Mouse (Mus musculus) MEL (cell line): ENCODE results near the gene Vac14. TPM values are rescaled to one million over a fixed set of nuclear protein-coding genes. Genes with fewer than 3 reads are reported as not detected.

Experiments used
- DNase-seq: peaks from one replicate; pipeline ENCODE4 v3.0.0; 2011; ENCODE audit warnings: low read depth, low spot score
- H3K27ac ChIP-seq: 2 replicates; pipeline ENCODE4 v1.5.1; 2012; ENCODE audit warnings: low read depth, mild to moderate bottlenecking, control low read depth, low read length, moderate library complexity; ENCODE audit not compliant: control insufficient read depth
- H3K27me3 ChIP-seq, 2 experiments: fragments of 150-350 bp in 1 of 2; sonication (generic) in 1 of 2; 2 replicates each; pipeline ENCODE4 v1.6.1; 2012; ENCODE audit warnings: low read length in 2 of 2, mild to moderate bottlenecking in 2 of 2, improper control_type of control experiment in 1 of 2, moderate library complexity in 1 of 2; ENCODE audit not compliant: insufficient read depth in 2 of 2, control insufficient read depth in 1 of 2
- H3K36me3 ChIP-seq, 2 experiments: 2 replicates each; pipeline ENCODE4 v1.6.1; 2012 to 2014; ENCODE audit warnings: low read length in 2 of 2, improper control_type of control experiment in 1 of 2, inconsistent platforms in 1 of 2, mild to moderate bottlenecking in 1 of 2; ENCODE audit not compliant: insufficient read depth in 2 of 2, control insufficient read depth in 1 of 2
- H3K4me1 ChIP-seq, 2 experiments: fragments of 150-350 bp in 1 of 2; sonication (generic) in 1 of 2; 2 replicates each; pipeline ENCODE4 v1.6.1; 2012; ENCODE audit warnings: low read length in 2 of 2, improper control_type of control experiment in 1 of 2, mild to moderate bottlenecking in 1 of 2; ENCODE audit not compliant: insufficient read depth in 2 of 2, control insufficient read depth in 1 of 2
- H3K4me3 ChIP-seq, 2 experiments: fragments of 150-350 bp in 1 of 2; sonication (generic) in 1 of 2; 2 replicates each; pipeline ENCODE4 v1.5.1; 2012; ENCODE audit warnings: low read depth in 2 of 2, low read length in 2 of 2, mild to moderate bottlenecking in 2 of 2, moderate library complexity in 2 of 2, control low read depth in 1 of 2, improper control_type of control experiment in 1 of 2; ENCODE audit not compliant: control insufficient read depth in 1 of 2, insufficient read depth in 1 of 2
- H3K79me2 ChIP-seq: 2 replicates; pipeline ENCODE4 v1.6.1; 2012; ENCODE audit warnings: mild to moderate bottlenecking, low read length, moderate library complexity; ENCODE audit not compliant: control insufficient read depth, poor library complexity, insufficient read depth
- H3K9ac ChIP-seq: 2 replicates; pipeline ENCODE4 v1.6.1; 2012; ENCODE audit warnings: low read depth, mild to moderate bottlenecking, control low read depth, low read length, moderate library complexity; ENCODE audit not compliant: control insufficient read depth, poor library complexity, severe bottlenecking
- H3K9me3 ChIP-seq: fragments of 150-350 bp; sonication (generic); replicated peaks from 2 replicates; pipeline ENCODE4 v1.6.1; 2012; ENCODE audit warnings: mild to moderate bottlenecking, low read length, improper control_type of control experiment, moderate library complexity; ENCODE audit not compliant: insufficient read depth
- BHLHE40 ChIP-seq: IDR thresholded peaks from 2 replicates; pipeline ENCODE4 v1.6.1; 2012; ENCODE audit warnings: low read depth, mild to moderate bottlenecking, inconsistent platforms, low read length, improper control_type of control experiment, borderline replicate concordance
- CHD1 ChIP-seq: IDR thresholded peaks from 2 replicates; pipeline ENCODE4 v1.6.1; 2012; ENCODE audit warnings: low read depth, mild to moderate bottlenecking, inconsistent platforms, low read length, improper control_type of control experiment
- CHD2 ChIP-seq: IDR thresholded peaks from 2 replicates; pipeline ENCODE4 v1.6.1; 2011; ENCODE audit warnings: low read length, improper control_type of control experiment
- CTCF ChIP-seq, 3 experiments: IDR thresholded peaks in 2 of 3; conservative IDR thresholded peaks in 1 of 3; 2 replicates each; pipeline ENCODE4 v1.5.1; 2011 to 2012; ENCODE audit warnings: low read length in 3 of 3, low read depth in 2 of 3, mild to moderate bottlenecking in 2 of 3, improper control_type of control experiment in 1 of 3, inconsistent platforms in 1 of 3, mixed read lengths in 1 of 3, moderate library complexity in 1 of 3; ENCODE audit not compliant: control insufficient read depth in 1 of 3, insufficient read depth in 1 of 3, poor library complexity in 1 of 3, severe bottlenecking in 1 of 3
- E2F4 ChIP-seq: IDR thresholded peaks from 2 replicates; pipeline ENCODE4 v1.6.1; 2011; ENCODE audit warnings: low read depth, low read length, improper control_type of control experiment, borderline replicate concordance
- ELF1 ChIP-seq: IDR thresholded peaks from 2 replicates; pipeline ENCODE4 v1.6.1; 2014; ENCODE audit warnings: low read depth, mild to moderate bottlenecking, inconsistent platforms, low read length, improper control_type of control experiment, moderate library complexity
- EP300 ChIP-seq, 2 experiments: IDR thresholded peaks; 2 replicates each; pipeline ENCODE4 v1.6.1; 2011; ENCODE audit warnings: improper control_type of control experiment in 2 of 2, low read length in 2 of 2, low read depth in 1 of 2, mild to moderate bottlenecking in 1 of 2
- GABPA ChIP-seq: IDR thresholded peaks from 2 replicates; pipeline ENCODE4 v1.6.1; 2012; ENCODE audit warnings: low read depth, mild to moderate bottlenecking, inconsistent platforms, low read length, improper control_type of control experiment, moderate library complexity
- HCFC1 ChIP-seq: IDR thresholded peaks from 2 replicates; pipeline ENCODE4 v1.6.1; 2012; ENCODE audit warnings: low read depth, mild to moderate bottlenecking, inconsistent platforms, low read length, improper control_type of control experiment, moderate library complexity
- KAT2A ChIP-seq: conservative IDR thresholded peaks from 2 replicates; pipeline ENCODE4 v1.6.1; 2012; ENCODE audit warnings: low read depth, low read length, improper control_type of control experiment, inconsistent platforms
- MAX ChIP-seq: IDR thresholded peaks from 2 replicates; pipeline ENCODE4 v1.6.1; 2011; ENCODE audit warnings: low read length, improper control_type of control experiment
- MAZ ChIP-seq: IDR thresholded peaks from 2 replicates; pipeline ENCODE4 v1.6.1; 2012; ENCODE audit warnings: low read depth, mild to moderate bottlenecking, inconsistent platforms, low read length, improper control_type of control experiment
- MEF2A ChIP-seq: IDR thresholded peaks from 2 replicates; pipeline ENCODE4 v1.6.1; 2014; ENCODE audit warnings: low read depth, mild to moderate bottlenecking, inconsistent platforms, low read length, improper control_type of control experiment; ENCODE audit not compliant: poor library complexity, insufficient replicate concordance, severe bottlenecking; ENCODE audit errors: extremely low read depth
- MXI1 ChIP-seq: IDR thresholded peaks from 2 replicates; pipeline ENCODE4 v1.6.1; 2011; ENCODE audit warnings: mild to moderate bottlenecking, low read depth, low read length, improper control_type of control experiment
- MYB ChIP-seq: IDR thresholded peaks from 2 replicates; pipeline ENCODE4 v1.6.1; 2011; ENCODE audit warnings: mild to moderate bottlenecking, low read depth, low read length, improper control_type of control experiment
- NELFE ChIP-seq: IDR thresholded peaks from 2 replicates; pipeline ENCODE4 v1.6.1; 2011; ENCODE audit warnings: low read depth, low read length, improper control_type of control experiment
- NRF1 ChIP-seq: IDR thresholded peaks from 2 replicates; pipeline ENCODE4 v1.6.1; 2014; ENCODE audit warnings: low read depth, mild to moderate bottlenecking, inconsistent platforms, low read length, improper control_type of control experiment, moderate library complexity; ENCODE audit not compliant: poor library complexity, insufficient read depth, severe bottlenecking
- POLR2A ChIP-seq, 2 experiments: IDR thresholded peaks; 2 replicates each; pipeline ENCODE4 v1.6.1; 2011 to 2012; ENCODE audit warnings: low read length in 2 of 2, mild to moderate bottlenecking in 2 of 2, control low read depth in 1 of 2, improper control_type of control experiment in 1 of 2, low read depth in 1 of 2, moderate library complexity in 1 of 2; ENCODE audit not compliant: control insufficient read depth in 1 of 2, insufficient read depth in 1 of 2, poor library complexity in 1 of 2
- POLR2AphosphoS2 ChIP-seq: IDR thresholded peaks from 2 replicates; pipeline ENCODE4 v1.6.1; 2011; ENCODE audit warnings: low read length, improper control_type of control experiment
- POLR2AphosphoS5 ChIP-seq: IDR thresholded peaks from 2 replicates; pipeline ENCODE4 v1.6.1; 2012; ENCODE audit warnings: low read depth, borderline replicate concordance, mild to moderate bottlenecking, inconsistent platforms, low read length, moderate library complexity, mixed read lengths
- RAD21 ChIP-seq: IDR thresholded peaks from 2 replicates; pipeline ENCODE4 v1.6.1; 2011; ENCODE audit warnings: mild to moderate bottlenecking, low read depth, low read length, improper control_type of control experiment
- SIN3A ChIP-seq: IDR thresholded peaks from 2 replicates; pipeline ENCODE4 v1.6.1; 2012; ENCODE audit warnings: low read length, improper control_type of control experiment, inconsistent platforms
- SMC3 ChIP-seq: IDR thresholded peaks from 2 replicates; pipeline ENCODE4 v1.6.1; 2011; ENCODE audit warnings: low read depth, low read length, improper control_type of control experiment
- TAL1 ChIP-seq: IDR thresholded peaks from 2 replicates; pipeline ENCODE4 v1.6.1; 2012; ENCODE audit warnings: mild to moderate bottlenecking, inconsistent platforms, low read length, moderate library complexity, mixed read lengths
- TBP ChIP-seq: IDR thresholded peaks from 2 replicates; pipeline ENCODE4 v1.8.0; 2011; ENCODE audit warnings: low read depth, low read length, improper control_type of control experiment
- TCF12 ChIP-seq: IDR thresholded peaks from 2 replicates; pipeline ENCODE4 v1.6.1; 2014; ENCODE audit warnings: low read depth, mild to moderate bottlenecking, inconsistent platforms, low read length, improper control_type of control experiment, moderate library complexity
- UBTF ChIP-seq: IDR thresholded peaks from 2 replicates; pipeline ENCODE4 v1.6.1; 2012; ENCODE audit warnings: low read depth, mild to moderate bottlenecking, inconsistent platforms, low read length, improper control_type of control experiment, moderate library complexity, borderline replicate concordance; ENCODE audit not compliant: insufficient read depth
- USF1 ChIP-seq: IDR thresholded peaks from 2 replicates; pipeline ENCODE4 v1.6.1; 2014; ENCODE audit warnings: low read depth, mild to moderate bottlenecking, inconsistent platforms, low read length, improper control_type of control experiment, moderate library complexity
- ZKSCAN1 ChIP-seq: IDR thresholded peaks from 2 replicates; pipeline ENCODE4 v1.6.1; 2012; ENCODE audit warnings: low read depth, mild to moderate bottlenecking, inconsistent platforms, low read length, improper control_type of control experiment, moderate library complexity
- polyA plus RNA-seq, 2 experiments: library from polyadenylated mRNA; stranded (reverse) in 1 of 2; unstranded in 1 of 2; fragments of >175 nt in 1 of 2; fragments of >200 nt in 1 of 2; gene quantifications; 2 replicates each; pipeline versions ENCODE4 v1.2.1 to v1.2.4; 2012; ENCODE audit warnings: low replicate concordance in 2 of 2, low read depth in 1 of 2; ENCODE audit not compliant: insufficient read length in 2 of 2, insufficient read depth in 1 of 2, missing spikeins in 1 of 2
- total RNA-seq: library from RNA; depleted of rRNA; stranded (reverse); fragments of 300-350 nt; gene quantifications from 2 replicates; pipeline ENCODE4 v1.2.3, GENCODE M21; 2012

Vac14 gene
- total and polyA plus RNA-seq, 3 experiments: 31.7 to 86.0 TPM; not detected in 1

DNA sequence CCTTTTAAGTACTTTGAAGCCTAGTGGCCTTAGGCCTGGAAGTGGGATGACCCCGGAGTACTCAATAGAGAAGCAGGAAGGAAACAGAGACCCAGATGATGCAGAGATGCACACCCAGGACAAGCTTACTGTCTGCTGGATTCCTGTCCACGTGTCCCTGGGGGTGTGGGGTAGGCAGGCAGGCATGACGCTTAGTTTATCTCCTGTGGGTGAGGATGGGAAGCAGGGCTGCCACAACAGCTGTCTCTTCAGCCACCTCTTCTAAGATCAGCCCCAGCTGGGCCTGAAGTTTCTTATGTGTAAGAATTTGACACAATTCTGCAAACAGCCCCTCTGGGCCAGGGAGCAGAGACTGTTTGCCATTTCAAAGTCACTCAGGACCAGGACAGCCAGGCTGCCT is 60.6 kb downstream of the Vac14 start:
- no peaks in the 10 kb centered on the region for H3K79me2 ChIP-seq
- H3K9ac ChIP-seq: no peak overlapping the region
- H3K36me3 ChIP-seq: peaks cover 0 to 7% of the 10 kb centered on the region in 2 experiments; a peak in 1 of 4 replicates
- H3K4me1 ChIP-seq: no peaks in the 10 kb centered on the region
- H3K9me3 ChIP-seq: no peaks in the 10 kb centered on the region
- H3K27ac ChIP-seq: no peak overlapping the region
- no peak for DNase-seq
- H3K4me3 ChIP-seq: no peak overlapping the region
- TF ChIP-seq ZKSCAN1 (no peak), NELFE (no peak), MEF2A (no peak), RAD21 (no peak), MAX (no peak), POLR2AphosphoS2 (no peak), KAT2A (no peak), MAZ (no peak), HCFC1 (no peak), ELF1 (no peak), MYB (no peak), SIN3A (no peak), TBP (no peak), E2F4 (no peak), BHLHE40 (no peak), POLR2AphosphoS5 (no peak), UBTF (no peak)
- H3K27me3 ChIP-seq: no peaks in the 10 kb centered on the region

DNA sequence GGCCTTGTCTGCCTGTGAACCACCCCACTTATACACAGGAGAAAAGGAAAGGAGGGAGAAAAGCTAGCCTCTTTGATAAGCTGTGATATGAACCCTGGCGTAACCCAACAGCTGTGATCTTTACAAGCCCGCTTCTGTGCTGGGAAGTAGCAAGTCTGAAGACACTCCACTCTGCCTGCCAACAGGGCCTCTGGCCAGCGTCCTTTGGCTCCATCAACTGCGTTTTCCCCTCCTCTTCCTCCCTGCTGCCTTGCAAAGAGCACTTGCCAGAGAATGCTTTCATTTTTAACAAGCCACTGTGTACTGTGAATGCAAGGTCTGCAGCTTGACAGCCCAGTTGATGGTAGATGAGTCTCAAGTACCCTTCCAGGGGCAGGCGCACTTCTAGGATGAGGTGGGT is 69.3 kb downstream of the Vac14 start:
- Histone ChIP-seq H3K9ac (no peak overlapping the region), H3K27me3 (no peaks in the 10 kb centered on the region), H3K79me2 (no peaks in the 10 kb centered on the region), H3K4me3 (no peak overlapping the region), H3K9me3 (no peaks in the 10 kb centered on the region), H3K27ac (no peak overlapping the region), H3K36me3 (peaks cover 0 to 9% of the 10 kb centered on the region in 2 experiments; a peak in 2 of 4 replicates), H3K4me1 (no peaks in the 10 kb centered on the region)
- TF ChIP-seq USF1: no peak
- no peak for TF ChIP-seq MAZ
- no peak for TF ChIP-seq EP300 (IDR thresholded peaks at IDR 0.05; ENCODE audit: low read depth in 1 of 2, low read length in 2 of 2)
- TF ChIP-seq CTCF (IDR thresholded peaks at IDR 0.05 in 2 of 3, conservative IDR thresholded peaks at IDR 0.05 in 1 of 3; ENCODE audit: control insufficient read depth in 1 of 3, insufficient read depth in 1 of 3, low read depth in 2 of 3, low read length in 3 of 3, poor library complexity in 1 of 3, severe bottlenecking in 1 of 3): no peak
- TF ChIP-seq POLR2A (IDR thresholded peaks at IDR 0.05; ENCODE audit: control insufficient read depth in 1 of 2, insufficient read depth in 1 of 2, low read depth in 1 of 2, low read length in 2 of 2, poor library complexity in 1 of 2): no peak
- TF ChIP-seq POLR2AphosphoS2: no peak
- no peak for TF ChIP-seq CHD2
- no peak for TF ChIP-seq CHD1
- TF ChIP-seq GABPA: no peak
- no peak for TF ChIP-seq MYB
- no peak for TF ChIP-seq TAL1
- TF ChIP-seq NELFE: no peak
- TF ChIP-seq TBP: no peak
- no peak for TF ChIP-seq MXI1
- TF ChIP-seq NRF1: no peak
- no peak for TF ChIP-seq BHLHE40
- TF ChIP-seq SMC3: no peak
- TF ChIP-seq SIN3A: no peak
- no peak for TF ChIP-seq POLR2AphosphoS5
- no peak for TF ChIP-seq TCF12
- DNase-seq: no peak
